Comparison of ENCODE assay signal across 8 mouse cellular contexts in the genomic region with DNA sequence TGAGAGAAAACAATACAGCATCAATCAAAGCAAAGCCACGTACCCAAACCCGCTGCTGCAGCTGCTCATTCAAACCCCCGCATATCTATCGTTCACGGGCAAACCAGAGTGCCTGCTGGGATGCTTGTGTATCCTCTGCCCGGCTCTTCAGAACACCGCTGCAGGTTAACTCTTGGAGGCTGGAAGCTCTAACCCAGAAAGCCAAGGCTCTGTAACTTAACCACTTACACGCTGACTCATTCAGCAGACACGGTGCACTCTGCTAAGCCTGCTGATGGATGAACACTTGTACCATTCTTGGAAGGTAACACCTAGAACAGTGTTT. TPM values are rescaled to one million over a fixed set of nuclear protein-coding genes. Genes with fewer than 3 reads are reported as not detected.
DNase-seq lines count a peak whose midpoint lies in the region; ATAC-seq and TF ChIP-seq lines count a peak whose summit lies in the region.

No protein-coding gene starts in this region.

- no peak for ATAC-seq in kidney, postnatal 0 days (replicated peaks; ENCODE audit: low FRiP score, low read depth)
- ATAC-seq in embryonic facial prominence, embryonic 13.5 days (ENCODE audit: insufficient number of reproducible peaks, insufficient read depth, low FRiP score, low TSS enrichment, low read depth), result no peak
- peak; percentile 35; the same call in 1 of the 2 replicates for ATAC-seq in neural tube, embryonic 12.5 days (ENCODE audit: low FRiP score, low read depth)
- no peak for ATAC-seq in megakaryocyte-erythroid progenitor cell, adult 5-6 weeks (replicated peaks; ENCODE audit: low FRiP score, low TSS enrichment, poor library complexity, severe bottlenecking)

- H3K36me3 ChIP-seq in kidney, postnatal 0 days (ENCODE audit: insufficient read depth, low read length), result no peaks in the 10 kb centered on the region
- no peaks in the 10 kb centered on the region for H3K36me3 ChIP-seq in embryonic facial prominence, embryonic 13.5 days
- H3K36me3 ChIP-seq in neural tube, embryonic 12.5 days, result no peaks in the 10 kb centered on the region
- no peaks in the 10 kb centered on the region for H3K36me3 ChIP-seq in thymus, adult 2 months (ENCODE audit: control insufficient read depth, insufficient read depth, low read length)

- no peak overlapping the region for H3K27ac ChIP-seq in kidney, postnatal 0 days
- no peak overlapping the region for H3K27ac ChIP-seq in embryonic facial prominence, embryonic 13.5 days
- H3K27ac ChIP-seq in neural tube, embryonic 12.5 days, result no peak overlapping the region
- no peak overlapping the region for H3K27ac ChIP-seq in thymus, adult 2 months (ENCODE audit: control insufficient read depth, insufficient read depth, low read length)

- no peak for TF ChIP-seq POLR2A in thymus, adult 2 months (IDR thresholded peaks at IDR 0.05; ENCODE audit: control insufficient read depth, extremely low read depth, insufficient read depth, low read length, poor library complexity)

- TF ChIP-seq CTCF in kidney, postnatal 0 days (IDR thresholded peaks at IDR 0.05; ENCODE audit: low read depth), result no peak
- no peak for TF ChIP-seq CTCF in thymus, adult 2 months (IDR thresholded peaks at IDR 0.05; ENCODE audit: borderline replicate concordance, control insufficient read depth, extremely low read depth, insufficient read depth, low read length, poor library complexity)

- no peak overlapping the region for H3K4me3 ChIP-seq in kidney, postnatal 0 days (replicated peaks; ENCODE audit: low read depth, low read length)
- H3K4me3 ChIP-seq in embryonic facial prominence, embryonic 13.5 days, result peak overlapping the region; percentile 23
- peak overlapping the region; percentile 24; the same call in 1 of the 2 replicates for H3K4me3 ChIP-seq in neural tube, embryonic 12.5 days
- no peak overlapping the region for H3K4me3 ChIP-seq in thymus, adult 2 months (ENCODE audit: control insufficient read depth, insufficient read depth, low read length)

- peak overlapping the region; percentile 35 for H3K4me2 ChIP-seq in kidney, postnatal 0 days (ENCODE audit: low read length)
- peak overlapping the region; percentile 52 for H3K4me2 ChIP-seq in embryonic facial prominence, embryonic 13.5 days
- H3K4me2 ChIP-seq in neural tube, embryonic 12.5 days (replicated peaks), result peak overlapping the region; percentile 59

- H3K27me3 ChIP-seq in kidney, postnatal 0 days (ENCODE audit: insufficient read depth, low read length), result no peaks in the 10 kb centered on the region
- no peaks in the 10 kb centered on the region for H3K27me3 ChIP-seq in embryonic facial prominence, embryonic 13.5 days
- H3K27me3 ChIP-seq in neural tube, embryonic 12.5 days (replicated peaks), result no peaks in the 10 kb centered on the region
- no peaks in the 10 kb centered on the region for H3K27me3 ChIP-seq in thymus, adult 2 months (ENCODE audit: control insufficient read depth, insufficient read depth, low read length)

- 19% methylated on average over 9 of the region's 9 CpGs for WGBS in kidney, postnatal 0 days
- 5% methylated on average over 9 of the region's 9 CpGs for WGBS in embryonic facial prominence, embryonic 13.5 days
- 5% methylated on average over 9 of the region's 9 CpGs for WGBS in neural tube, embryonic 12.5 days
- WGBS in thymus, adult 2 months, result 60% methylated on average over 9 of the region's 9 CpGs

- DNase-seq in kidney, postnatal 0 days (ENCODE audit: low spot score), result peak; percentile 14
- no peak for DNase-seq in kidney, postnatal 10 days
- peak; percentile 41 for DNase-seq in layer of hippocampus, adult 11-12 months (ENCODE audit: low spot score)
- DNase-seq in gastrocnemius, postnatal 4 days (ENCODE audit: low spot score in 2 of 2), result no peak
- DNase-seq in thymus, adult 2 months, result no peak

- H3K9me3 ChIP-seq in kidney, postnatal 0 days (replicated peaks; ENCODE audit: low read length), result no peaks in the 10 kb centered on the region
- H3K9me3 ChIP-seq in embryonic facial prominence, embryonic 13.5 days, result no peaks in the 10 kb centered on the region
- H3K9me3 ChIP-seq in neural tube, embryonic 12.5 days, result no peaks in the 10 kb centered on the region

- no peak overlapping the region for H3K9ac ChIP-seq in kidney, postnatal 0 days (ENCODE audit: low read depth, low read length)
- H3K9ac ChIP-seq in embryonic facial prominence, embryonic 13.5 days, result 0 out of 2 replicates have a peak overlapping the region, but pooled peaks have one; percentile 21
- 0 out of 2 replicates have a peak overlapping the region, but pooled peaks have one; percentile 47 for H3K9ac ChIP-seq in neural tube, embryonic 12.5 days

- peaks cover 8% of the 10 kb centered on the region for H3K4me1 ChIP-seq in kidney, postnatal 0 days (replicated peaks; ENCODE audit: insufficient read depth, low read length)
- peaks cover 18% of the 10 kb centered on the region for H3K4me1 ChIP-seq in embryonic facial prominence, embryonic 13.5 days
- H3K4me1 ChIP-seq in neural tube, embryonic 12.5 days, result peaks cover 5% of the 10 kb centered on the region
- H3K4me1 ChIP-seq in thymus, adult 2 months (replicated peaks; ENCODE audit: control insufficient read depth, insufficient read depth, low read length), result no peaks in the 10 kb centered on the region; the same call in 1 of the 2 replicates

RNA-seq across cellular contexts. Expression of a gene that starts 5.1 kb away (rescaled TPM):
- polyA plus RNA-seq in kidney, postnatal 0 days (2015; fragmentation: Nextera tagmentation; extraction: Ambion mirVana), result 2.0 and 2.2 TPM in 2 replicates
- polyA plus RNA-seq in embryonic facial prominence, embryonic 13.5 days (2015; fragmentation: Nextera tagmentation; extraction: Ambion mirVana), result 1.8 and 2.1 TPM in 2 replicates
- polyA plus RNA-seq in neural tube, embryonic 12.5 days (2016; fragmentation: Nextera tagmentation; extraction: Ambion mirVana), result 0.72 and 0.77 TPM in 2 replicates
- 10 to 100 TPM in 1 of 2 experiments, 1 to 10 TPM in 1; 9.1 to 10.5 TPM for total RNA-seq in gastrocnemius, postnatal 4 days (2021)
- total RNA-seq in megakaryocyte-erythroid progenitor cell, adult 5-6 weeks (2014; fragmentation: Nextera tagmentation), result 2.1 and 6.4 TPM in 2 replicates
- 1.7 and 4.7 TPM in 2 replicates for total RNA-seq in megakaryocyte-erythroid progenitor cell, adult 5-6 weeks (2017)
- 4.1 and 4.3 TPM in 2 replicates for polyA plus RNA-seq in thymus, adult 2 months (2012; rRNA removed)

Comparison
In these comparisons a context has a peak if more than half of its experiments do, and no peak if none do; other contexts are left out.
1. DNase-seq: peak in kidney, postnatal 0 days (single experiment) and layer of hippocampus, adult 11-12 months (single experiment); none in kidney, postnatal 10 days (single experiment), gastrocnemius, postnatal 4 days (0 of 2) and thymus, adult 2 months (single experiment).
2. H3K4me3 ChIP-seq: peak in embryonic facial prominence, embryonic 13.5 days (single experiment) and neural tube, embryonic 12.5 days (single experiment); none in kidney, postnatal 0 days (single experiment) and thymus, adult 2 months (single experiment).
3. Peak in every context shown above with its lines, with median percentiles within 50 percentile points of each other: H3K4me2 ChIP-seq.